Mouse (Mus musculus) ES-E14 (cell line): ENCODE results near the gene Igfals.

Experiments used
- ZC3H11A ChIP-seq: IDR thresholded peaks from 2 replicates; pipeline ENCODE4 v1.6.1; 2012; ENCODE audit warnings: low read depth, mild to moderate bottlenecking, inconsistent platforms, low read length, borderline replicate concordance
- ZNF384 ChIP-seq: IDR thresholded peaks from 2 replicates; pipeline ENCODE4 v1.6.1; 2012; ENCODE audit warnings: low read depth, low read length, inconsistent platforms

DNA sequence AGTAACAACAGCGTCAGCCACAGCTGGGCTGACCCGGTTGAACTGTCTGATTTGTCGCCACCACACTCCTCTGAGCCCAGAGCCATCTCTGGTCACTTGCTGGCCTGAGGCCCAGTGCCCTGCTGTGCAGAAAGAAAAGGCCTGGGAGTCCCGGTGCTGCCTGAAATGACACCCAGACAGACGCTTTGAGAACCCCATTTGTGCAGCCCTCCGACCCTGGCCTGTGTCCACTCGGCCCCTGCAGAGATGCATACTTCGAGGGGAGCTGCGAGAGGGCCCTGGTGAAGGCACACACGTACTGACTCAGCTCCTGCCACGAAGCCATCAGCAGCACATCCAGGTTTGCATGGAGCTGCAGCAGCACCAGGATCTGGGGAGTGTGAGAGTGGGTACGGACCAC, 27.0 kb downstream of the Igfals start:
- TF ChIP-seq ZNF384 (no peak), ZC3H11A (no peak)
